In the genomic region with DNA sequence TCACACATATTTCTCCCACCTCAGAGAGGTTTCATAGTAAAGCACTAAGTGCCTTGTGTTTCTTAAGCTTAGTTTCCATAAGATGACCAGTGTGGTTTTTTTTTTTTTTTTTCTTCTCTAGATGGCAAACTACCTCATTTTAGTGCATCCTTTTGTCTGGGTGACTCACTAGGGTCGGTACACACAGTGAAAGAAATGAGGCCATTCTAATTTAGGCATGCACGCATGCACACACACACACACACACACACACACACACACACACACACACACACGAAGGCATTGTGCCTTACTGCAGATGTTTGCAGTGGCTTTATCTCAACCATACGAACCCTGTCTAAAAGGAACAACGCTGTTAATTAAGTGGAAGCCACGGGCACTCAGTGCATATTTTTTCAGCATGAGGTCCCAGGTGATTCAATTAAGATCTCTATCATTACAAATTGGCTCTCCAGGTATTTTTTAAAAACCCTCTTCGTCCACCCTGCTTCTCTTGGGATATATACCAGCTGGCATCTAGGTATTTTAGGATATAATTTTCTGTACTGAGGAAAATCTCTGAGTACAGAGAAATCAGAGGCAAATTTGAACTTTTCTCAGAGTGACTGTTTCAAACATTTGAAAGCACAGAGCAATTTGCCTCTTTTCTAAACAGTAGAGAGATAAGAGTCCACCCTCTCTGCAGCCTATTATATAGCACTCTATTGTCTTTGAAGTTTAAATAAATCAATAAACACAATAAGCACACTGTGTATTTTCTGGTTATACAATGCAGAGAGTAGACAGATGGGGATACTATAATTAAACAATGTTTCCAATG, we compare ENCODE assay signal across 10 mouse cellular contexts. TPM values are rescaled to one million over a fixed set of nuclear protein-coding genes. Genes with fewer than 3 reads are reported as not detected.
A peak's percentile ranks its signal among the peaks of the same experiment; 100 is the strongest.
DNase-seq lines count a peak whose midpoint lies in the region; ATAC-seq and TF ChIP-seq lines count a peak whose summit lies in the region.
"Had no signal": no experiment of that assay in that cellular context is flagged by ENCODE, and none has a peak within 500 bp of the region (broad histone marks: within the 10 kb centered on the region; RNA-seq: fewer than 3 reads in every experiment).

No protein-coding gene starts in this region.

- peak overlapping the region; percentile 49 for H3K4me2 ChIP-seq in lung, embryonic 16.5 days (ENCODE audit: low read depth, low read length)
- H3K4me2 ChIP-seq in hindbrain, embryonic 14.5 days (replicated peaks): peak overlapping the region; percentile 11; the same call in 1 of the 2 replicates
- H3K4me2 ChIP-seq in stomach, embryonic 14.5 days (replicated peaks; ENCODE audit: low read depth, low read length): peak overlapping the region; percentile 15
- H3K4me2 ChIP-seq: liver, embryonic 12.5 days had no signal

- peak overlapping the region; percentile 78; the same call in 1 of the 2 replicates for H3K27ac ChIP-seq in lung, embryonic 16.5 days (ENCODE audit: low read length)
- peak overlapping the region; percentile 63 for H3K27ac ChIP-seq in hindbrain, embryonic 14.5 days
- H3K27ac ChIP-seq in stomach, embryonic 14.5 days (ENCODE audit: low read length): peak overlapping the region; percentile 48; the same call in 1 of the 2 replicates
- H3K27ac ChIP-seq: liver, embryonic 12.5 days had no signal

- no peaks in the 10 kb centered on the region for H3K27me3 ChIP-seq in lung, embryonic 16.5 days (ENCODE audit: control insufficient read depth, insufficient read depth, low read depth, low read length)
- no peaks in the 10 kb centered on the region for H3K27me3 ChIP-seq in hindbrain, embryonic 14.5 days (ENCODE audit: control insufficient read depth, insufficient read depth, low read length)
- no peaks in the 10 kb centered on the region for H3K27me3 ChIP-seq in stomach, embryonic 14.5 days (ENCODE audit: control insufficient read depth, insufficient read depth, low read length)
- H3K27me3 ChIP-seq: liver, embryonic 12.5 days had no signal

- H3K9ac ChIP-seq in lung, embryonic 16.5 days (ENCODE audit: low read length): no peak overlapping the region; the same call in 1 of the 2 replicates
- H3K9ac ChIP-seq in hindbrain, embryonic 14.5 days: no peak overlapping the region
- H3K9ac ChIP-seq in stomach, embryonic 14.5 days (replicated peaks; ENCODE audit: low read depth, low read length): no peak overlapping the region
- H3K9ac ChIP-seq: liver, embryonic 12.5 days had no signal

- 20% methylated on average over 7 of the region's 7 CpGs for WGBS in lung, embryonic 16.5 days
- 17% methylated on average over 7 of the region's 7 CpGs for WGBS in lung, adult 2 months
- 19% methylated on average over 7 of the region's 7 CpGs for WGBS in hindbrain, embryonic 14.5 days
- WGBS in stomach, embryonic 14.5 days: 16% methylated on average over 7 of the region's 7 CpGs

- H3K4me3 ChIP-seq in lung, embryonic 16.5 days (ENCODE audit: low read length): no peak overlapping the region
- H3K4me3 ChIP-seq in lung, adult 2 months (replicated peaks; ENCODE audit: extremely low read depth, low read depth, low read length): no peak overlapping the region
- no peak overlapping the region for H3K4me3 ChIP-seq in hindbrain, embryonic 14.5 days (replicated peaks; ENCODE audit: low read length)
- H3K4me3 ChIP-seq in stomach, embryonic 14.5 days (ENCODE audit: low read depth, low read length): no peak overlapping the region
- H3K4me3 ChIP-seq: liver, embryonic 12.5 days had no signal

- 0 out of 2 replicates have a peak, but pooled peaks have one; percentile 41 for ATAC-seq in lung, embryonic 16.5 days (ENCODE audit: low read depth)
- ATAC-seq in hindbrain, embryonic 14.5 days (ENCODE audit: low FRiP score): 0 out of 2 replicates have a peak, but pooled peaks have one; percentile 11
- ATAC-seq in stomach, embryonic 14.5 days (ENCODE audit: insufficient number of reproducible peaks, insufficient read depth, low FRiP score, low read depth): no peak
- no peak for ATAC-seq in megakaryocyte progenitor cell, adult 5-6 weeks (replicated peaks; ENCODE audit: poor library complexity)
- ATAC-seq: liver, embryonic 12.5 days had no signal

- no peaks in the 10 kb centered on the region for H3K9me3 ChIP-seq in lung, embryonic 16.5 days (ENCODE audit: control insufficient read depth, low read length)
- no peaks in the 10 kb centered on the region for H3K9me3 ChIP-seq in hindbrain, embryonic 14.5 days (ENCODE audit: control insufficient read depth, low read length)
- no peaks in the 10 kb centered on the region for H3K9me3 ChIP-seq in stomach, embryonic 14.5 days (ENCODE audit: control insufficient read depth, low read depth, low read length)
- H3K9me3 ChIP-seq: liver, embryonic 12.5 days had no signal

- peaks cover 23% of the 10 kb centered on the region for H3K4me1 ChIP-seq in lung, embryonic 16.5 days (replicated peaks; ENCODE audit: control insufficient read depth, insufficient read depth, low read length)
- H3K4me1 ChIP-seq in lung, adult 2 months (ENCODE audit: control insufficient read depth, insufficient read depth, low read length): peaks cover 10% of the 10 kb centered on the region
- H3K4me1 ChIP-seq in hindbrain, embryonic 14.5 days (replicated peaks; ENCODE audit: control insufficient read depth, insufficient read depth, low read length): peaks cover 22% of the 10 kb centered on the region
- peaks cover 15% of the 10 kb centered on the region for H3K4me1 ChIP-seq in stomach, embryonic 14.5 days (ENCODE audit: control insufficient read depth, insufficient read depth, low read length)
- H3K4me1 ChIP-seq: liver, embryonic 12.5 days had no signal

- no peak for TF ChIP-seq CTCF in lung, adult 2 months (IDR thresholded peaks at IDR 0.05; ENCODE audit: insufficient read depth, low read length)

- no peak for TF ChIP-seq POLR2A in lung, adult 2 months (IDR thresholded peaks at IDR 0.05; ENCODE audit: borderline replicate concordance, extremely low read depth, low read depth, low read length)

- no peaks in the 10 kb centered on the region for H3K36me3 ChIP-seq in lung, embryonic 16.5 days (ENCODE audit: control insufficient read depth, insufficient read depth, low read length)
- no peaks in the 10 kb centered on the region for H3K36me3 ChIP-seq in hindbrain, embryonic 14.5 days (replicated peaks; ENCODE audit: control insufficient read depth, insufficient read depth)
- H3K36me3 ChIP-seq in stomach, embryonic 14.5 days (ENCODE audit: control insufficient read depth, insufficient read depth, low read length): no peaks in the 10 kb centered on the region
- H3K36me3 ChIP-seq: liver, embryonic 12.5 days had no signal

- DNase-seq in adrenal gland, adult 2 months: peak; percentile 24
- no peak for DNase-seq in adrenal gland, postnatal 14 days
- no peak for DNase-seq in lung, adult 2 months
- DNase-seq in hindbrain, embryonic 14.5 days (ENCODE audit: low spot score): no peak
- DNase-seq in left cerebral cortex, postnatal 36 days (ENCODE audit: low spot score in 2 of 2): no peak
- DNase-seq: thymus, adult 18-20 months had no signal

- intact Hi-C loops in left cerebral cortex, postnatal 36 days (cut with DNase I): loop anchor here (5.0 kb wide), 1 partner anchor 95 kb away; a partner anchor contains a TSS

RNA-seq across cellular contexts. Expression of a gene that starts 44.4 kb away (rescaled TPM):
- total RNA-seq in adrenal gland, adult 2 months (2021): 10 to 100 TPM; 29.3 to 33.2 TPM
- 2.4 and 3.1 TPM in 2 replicates for polyA plus RNA-seq in adrenal gland, adult 2 months (2012; rRNA removed)
- 28.9 and 32.7 TPM in 2 replicates for total RNA-seq in adrenal gland, postnatal 14 days (2021)
- polyA plus RNA-seq in lung, embryonic 16.5 days (2015; fragmentation: Nextera tagmentation; extraction: Ambion mirVana): 27.2 and 28.4 TPM in 2 replicates
- polyA plus RNA-seq in lung, adult 2 months (2012; rRNA removed): 3.8 and 4.4 TPM in 2 replicates
- 22.3 and 24.0 TPM in 2 replicates for polyA plus RNA-seq in hindbrain, embryonic 14.5 days (2014; fragmentation: Nextera tagmentation; extraction: Ambion mirVana)
- polyA plus RNA-seq in stomach, embryonic 14.5 days (2014; fragmentation: Nextera tagmentation; extraction: Ambion mirVana): 22.6 and 24.8 TPM in 2 replicates
- total RNA-seq in left cerebral cortex, postnatal 36 days (2021): 10 to 100 TPM; 16.2 to 18.3 TPM
- total RNA-seq in megakaryocyte progenitor cell, adult 5-6 weeks (2015): 27.6 and 31.7 TPM in 2 replicates
- 33.4 and 34.6 TPM in 2 replicates for total RNA-seq in megakaryocyte progenitor cell, adult 5-6 weeks (2017)

Comparison
In these comparisons a context has a peak if more than half of its experiments do, and no peak if none do; other contexts are left out.
1. ATAC-seq: peak in lung, embryonic 16.5 days (single experiment) and hindbrain, embryonic 14.5 days (single experiment); none in stomach, embryonic 14.5 days (single experiment) and megakaryocyte progenitor cell, adult 5-6 weeks (single experiment).
2. Peak in every context shown above with its lines, with median percentiles within 50 percentile points of each other: H3K27ac ChIP-seq and H3K4me2 ChIP-seq.